Mouse (Mus musculus): ENCODE measurements around the gene Ppm1h. TPM values are rescaled to one million over a fixed set of nuclear protein-coding genes. Genes with fewer than 3 reads are reported as not detected.

Ppm1h gene
- polyA plus RNA-seq, 1 experiment from 2014 or later, result 33.5 TPM

- Histone ChIP-seq H3K27ac (no peak overlapping the region), H3K4me2 (ENCODE audit: low read length) (no peak overlapping the region), H3K4me1 (replicated peaks; ENCODE audit: insufficient read depth, low read length) (peaks cover 34% of the 10 kb centered on the region), H3K4me3 (replicated peaks; ENCODE audit: low read depth, low read length) (no peak overlapping the region), H3K9ac (ENCODE audit: low read depth, low read length) (no peak overlapping the region), H3K36me3 (ENCODE audit: insufficient read depth, low read length) (no peaks in the 10 kb centered on the region), H3K27me3 (ENCODE audit: insufficient read depth, low read length) (no peaks in the 10 kb centered on the region), H3K9me3 (replicated peaks; ENCODE audit: low read length) (no peaks in the 10 kb centered on the region)
- no peak for TF ChIP-seq CTCF (IDR thresholded peaks at IDR 0.05; ENCODE audit: low read depth)
- ATAC-seq (replicated peaks; ENCODE audit: low FRiP score, low read depth) (no peak), DNase-seq (ENCODE audit: low spot score) (no peak)
- WGBS, result 36% methylated on average over 8 of the region's 8 CpGs
Measured at GRCm38 (mm10) chr10:122765992-122766391, 87.4 kb downstream of the Ppm1h start.

- H3K9me3 ChIP-seq (replicated peaks; ENCODE audit: low read length), result no peaks in the 10 kb centered on the region
- no peak overlapping the region for H3K4me2 ChIP-seq (ENCODE audit: low read length)
- WGBS, result 39% methylated on average over 13 of the region's 13 CpGs
- H3K27me3 ChIP-seq (ENCODE audit: insufficient read depth, low read length), result no peaks in the 10 kb centered on the region
- peaks cover 34% of the 10 kb centered on the region for H3K4me1 ChIP-seq (replicated peaks; ENCODE audit: insufficient read depth, low read length)
- no peak for ATAC-seq (replicated peaks; ENCODE audit: low FRiP score, low read depth)
- H3K27ac ChIP-seq, result peak overlapping the region; percentile 37
- H3K9ac ChIP-seq (ENCODE audit: low read depth, low read length), result no peak overlapping the region
- no peak overlapping the region for H3K4me3 ChIP-seq (replicated peaks; ENCODE audit: low read depth, low read length)
- DNase-seq (ENCODE audit: low spot score), result no peak
- H3K36me3 ChIP-seq (ENCODE audit: insufficient read depth, low read length), result no peaks in the 10 kb centered on the region
- no peak for TF ChIP-seq CTCF (IDR thresholded peaks at IDR 0.05; ENCODE audit: low read depth)
Measured at GRCm38 (mm10) chr10:122768204-122768892, 89.8 kb downstream of the Ppm1h start.

GRCm38 (mm10) chr10:122768893-122769341 lies 90.4 kb downstream of the Ppm1h start:
- no peak overlapping the region for H3K4me2 ChIP-seq (ENCODE audit: low read length)
- H3K4me1 ChIP-seq (replicated peaks; ENCODE audit: insufficient read depth, low read length), result peaks cover 34% of the 10 kb centered on the region
- WGBS, result 22% methylated on average over 6 of the region's 6 CpGs
- H3K9me3 ChIP-seq (replicated peaks; ENCODE audit: low read length), result no peaks in the 10 kb centered on the region
- no peak overlapping the region for H3K9ac ChIP-seq (ENCODE audit: low read depth, low read length)
- DNase-seq (ENCODE audit: low spot score) (peak; percentile 65), ATAC-seq (replicated peaks; ENCODE audit: low FRiP score, low read depth) (no peak; the same call in 1 of the 2 replicates)
- H3K36me3 ChIP-seq (ENCODE audit: insufficient read depth, low read length), result no peaks in the 10 kb centered on the region
- no peak overlapping the region for H3K4me3 ChIP-seq (replicated peaks; ENCODE audit: low read depth, low read length)
- no peaks in the 10 kb centered on the region for H3K27me3 ChIP-seq (ENCODE audit: insufficient read depth, low read length)
- peak overlapping the region; percentile 37 for H3K27ac ChIP-seq
- TF ChIP-seq CTCF (IDR thresholded peaks at IDR 0.05; ENCODE audit: low read depth), result no peak

- H3K27ac ChIP-seq, result peak overlapping the region; percentile 54
- TF ChIP-seq CTCF (IDR thresholded peaks at IDR 0.05; ENCODE audit: low read depth), result no peak
- no peaks in the 10 kb centered on the region for H3K36me3 ChIP-seq (ENCODE audit: insufficient read depth, low read length)
- DNase-seq (ENCODE audit: low spot score) (peak; percentile 59), ATAC-seq (replicated peaks; ENCODE audit: low FRiP score, low read depth) (no peak)
- H3K4me1 ChIP-seq (replicated peaks; ENCODE audit: insufficient read depth, low read length), result peaks cover 34% of the 10 kb centered on the region
- no peaks in the 10 kb centered on the region for H3K9me3 ChIP-seq (replicated peaks; ENCODE audit: low read length)
- 28% methylated on average over 7 of the region's 7 CpGs for WGBS
- no peak overlapping the region for H3K4me3 ChIP-seq (replicated peaks; ENCODE audit: low read depth, low read length)
- no peaks in the 10 kb centered on the region for H3K27me3 ChIP-seq (ENCODE audit: insufficient read depth, low read length)
- no peak overlapping the region for H3K4me2 ChIP-seq (ENCODE audit: low read length)
- no peak overlapping the region for H3K9ac ChIP-seq (ENCODE audit: low read depth, low read length)
Measured at GRCm38 (mm10) chr10:122770337-122770736, 91.8 kb downstream of the Ppm1h start.

- ATAC-seq (replicated peaks; ENCODE audit: low FRiP score, low read depth), result 0 out of 2 replicates have a peak, but pooled peaks have one; percentile 44
- no peaks in the 10 kb centered on the region for H3K27me3 ChIP-seq (ENCODE audit: insufficient read depth, low read length)
- no peaks in the 10 kb centered on the region for H3K9me3 ChIP-seq (replicated peaks; ENCODE audit: low read length)
- H3K4me2 ChIP-seq (ENCODE audit: low read length), result no peak overlapping the region
- H3K4me1 ChIP-seq (replicated peaks; ENCODE audit: insufficient read depth, low read length), result peaks cover 29% of the 10 kb centered on the region
- 0 out of 2 replicates have a peak overlapping the region, but pooled peaks have one; percentile 54 for H3K27ac ChIP-seq
- TF ChIP-seq CTCF (IDR thresholded peaks at IDR 0.05; ENCODE audit: low read depth), result no peak
- WGBS, result 35% methylated on average over 5 of the region's 5 CpGs
- no peak overlapping the region for H3K9ac ChIP-seq (ENCODE audit: low read depth, low read length)
- DNase-seq (ENCODE audit: low spot score), result peak; percentile 57
- no peak overlapping the region for H3K4me3 ChIP-seq (replicated peaks; ENCODE audit: low read depth, low read length)
- H3K36me3 ChIP-seq (ENCODE audit: insufficient read depth, low read length), result no peaks in the 10 kb centered on the region
Measured at GRCm38 (mm10) chr10:122770987-122771386, 92.4 kb downstream of the Ppm1h start.

- no peak overlapping the region for H3K4me3 ChIP-seq (replicated peaks; ENCODE audit: low read depth, low read length)
- no peak for DNase-seq (ENCODE audit: low spot score)
- H3K4me1 ChIP-seq (replicated peaks; ENCODE audit: insufficient read depth, low read length), result peaks cover 11% of the 10 kb centered on the region
- H3K27me3 ChIP-seq (ENCODE audit: insufficient read depth, low read length), result no peaks in the 10 kb centered on the region
- ATAC-seq (replicated peaks; ENCODE audit: low FRiP score, low read depth), result no peak
- no peaks in the 10 kb centered on the region for H3K9me3 ChIP-seq (replicated peaks; ENCODE audit: low read length)
- no peak overlapping the region for H3K27ac ChIP-seq
- no peak overlapping the region for H3K9ac ChIP-seq (ENCODE audit: low read depth, low read length)
- H3K36me3 ChIP-seq (ENCODE audit: insufficient read depth, low read length), result no peaks in the 10 kb centered on the region
- no peak overlapping the region for H3K4me2 ChIP-seq (ENCODE audit: low read length)
- no peak for TF ChIP-seq CTCF (IDR thresholded peaks at IDR 0.05; ENCODE audit: low read depth)
- 90% methylated on average over 7 of the region's 7 CpGs for WGBS
Measured at GRCm38 (mm10) chr10:122774169-122774568, 95.6 kb downstream of the Ppm1h start.
